Mouse (Mus musculus): ENCODE measurements around the gene Arnt2. TPM values are rescaled to one million over a fixed set of nuclear protein-coding genes. Genes with fewer than 3 reads are reported as not detected.
A peak's percentile ranks its signal among the peaks of the same experiment; 100 is the strongest.

Gene Arnt2
- polyA plus RNA-seq (2015; fragmentation: Nextera tagmentation; extraction: Ambion mirVana): 15.5 and 17.0 TPM in 2 replicates

GRCm38 (mm10) chr7:84409896-84410521 lies at the start of gene Arnt2:
Gene Arnt2, minus strand, starts transcription at chr7:84410176.
- peak; percentile 80 for ATAC-seq (ENCODE audit: insufficient number of reproducible peaks, insufficient read depth, low FRiP score, low TSS enrichment, low read depth)
- under 1% methylated on average over 57 of the region's 69 CpGs for WGBS
- Histone ChIP-seq H3K27ac (peak within 1 kb of the TSS; percentile 88), H3K36me3 (no peaks in the 10 kb centered on the region), H3K4me2 (peak within 1 kb of the TSS; percentile 83), H3K4me3 (peak within 1 kb of the TSS; percentile 76), H3K9me3 (no peaks in the 10 kb centered on the region), H3K4me1 (peaks cover 23% of the 10 kb centered on the region), H3K27me3 (no peaks in the 10 kb centered on the region), H3K9ac (peak within 1 kb of the TSS; percentile 92)

GRCm38 (mm10) chr7:84451681-84452080 lies 41.7 kb upstream of the Arnt2 start:
- H3K9me3 ChIP-seq: no peaks in the 10 kb centered on the region
- no peak for ATAC-seq (ENCODE audit: insufficient number of reproducible peaks, insufficient read depth, low FRiP score, low TSS enrichment, low read depth)
- 0 out of 2 replicates have a peak, but pooled peaks cover 4% of the 10 kb centered on the region for H3K4me1 ChIP-seq
- H3K4me2 ChIP-seq: no peak overlapping the region
- H3K9ac ChIP-seq: no peak overlapping the region
- H3K27ac ChIP-seq: no peak overlapping the region
- H3K36me3 ChIP-seq: no peaks in the 10 kb centered on the region
- no peaks in the 10 kb centered on the region for H3K27me3 ChIP-seq
- no peak overlapping the region for H3K4me3 ChIP-seq

- no peaks in the 10 kb centered on the region for H3K9me3 ChIP-seq
- no peaks in the 10 kb centered on the region for H3K36me3 ChIP-seq
- H3K9ac ChIP-seq: no peak overlapping the region
- ATAC-seq (ENCODE audit: insufficient number of reproducible peaks, insufficient read depth, low FRiP score, low TSS enrichment, low read depth): no peak
- 0 out of 2 replicates have a peak, but pooled peaks cover 4% of the 10 kb centered on the region for H3K4me1 ChIP-seq
- 64% methylated on average over 2 of the region's 2 CpGs for WGBS
- H3K27me3 ChIP-seq: no peaks in the 10 kb centered on the region
- H3K27ac ChIP-seq: no peak overlapping the region
- no peak overlapping the region for H3K4me2 ChIP-seq
- H3K4me3 ChIP-seq: no peak overlapping the region
These were observed 39.1 kb upstream of the Arnt2 start for GRCm38 (mm10) chr7:84449066-84449465.

- Histone ChIP-seq H3K27ac (no peak overlapping the region), H3K4me1 (0 out of 2 replicates have a peak, but pooled peaks cover 4% of the 10 kb centered on the region), H3K4me2 (no peak overlapping the region), H3K27me3 (no peaks in the 10 kb centered on the region), H3K4me3 (no peak overlapping the region), H3K9ac (no peak overlapping the region), H3K9me3 (no peaks in the 10 kb centered on the region), H3K36me3 (no peaks in the 10 kb centered on the region)
- no peak for ATAC-seq (ENCODE audit: insufficient number of reproducible peaks, insufficient read depth, low FRiP score, low TSS enrichment, low read depth)
These were observed 38.5 kb upstream of the Arnt2 start for GRCm38 (mm10) chr7:84448512-84448911.

- no peaks in the 10 kb centered on the region for H3K9me3 ChIP-seq
- H3K36me3 ChIP-seq: no peaks in the 10 kb centered on the region
- H3K4me2 ChIP-seq: no peak overlapping the region
- ATAC-seq (ENCODE audit: insufficient number of reproducible peaks, insufficient read depth, low FRiP score, low TSS enrichment, low read depth): no peak
- no peak overlapping the region for H3K9ac ChIP-seq
- H3K27me3 ChIP-seq: no peaks in the 10 kb centered on the region
- 0 out of 2 replicates have a peak, but pooled peaks cover 4% of the 10 kb centered on the region for H3K4me1 ChIP-seq
- 65% methylated on average over 5 of the region's 5 CpGs for WGBS
- no peak overlapping the region for H3K27ac ChIP-seq
- H3K4me3 ChIP-seq: no peak overlapping the region
These were observed 37.9 kb upstream of the Arnt2 start for GRCm38 (mm10) chr7:84447740-84448435.

- Histone ChIP-seq H3K27ac (no peak overlapping the region), H3K27me3 (no peaks in the 10 kb centered on the region), H3K4me1 (0 out of 2 replicates have a peak, but pooled peaks cover 4% of the 10 kb centered on the region), H3K9me3 (no peaks in the 10 kb centered on the region), H3K4me3 (no peak overlapping the region), H3K4me2 (no peak overlapping the region), H3K9ac (no peak overlapping the region), H3K36me3 (no peaks in the 10 kb centered on the region)
- ATAC-seq (ENCODE audit: insufficient number of reproducible peaks, insufficient read depth, low FRiP score, low TSS enrichment, low read depth): no peak
- WGBS: 16% methylated on average over 4 of the region's 4 CpGs
These were observed 37.1 kb upstream of the Arnt2 start for GRCm38 (mm10) chr7:84447060-84447459.

GRCm38 (mm10) chr7:84442343-84442911 lies 32.5 kb upstream of the Arnt2 start:
- Histone ChIP-seq H3K4me1 (no peaks in the 10 kb centered on the region), H3K9me3 (no peaks in the 10 kb centered on the region), H3K27me3 (no peaks in the 10 kb centered on the region), H3K4me2 (no peak overlapping the region), H3K4me3 (no peak overlapping the region), H3K9ac (no peak overlapping the region), H3K27ac (no peak overlapping the region), H3K36me3 (no peaks in the 10 kb centered on the region)
- 75% methylated on average over 2 of the region's 2 CpGs for WGBS
- no peak for ATAC-seq (ENCODE audit: insufficient number of reproducible peaks, insufficient read depth, low FRiP score, low TSS enrichment, low read depth)

GRCm38 (mm10) chr7:84439606-84440005 lies 29.6 kb upstream of the Arnt2 start:
- ATAC-seq (ENCODE audit: insufficient number of reproducible peaks, insufficient read depth, low FRiP score, low TSS enrichment, low read depth): no peak

GRCm38 (mm10) chr7:84434901-84435300 lies 24.9 kb upstream of the Arnt2 start:
- WGBS: 65% methylated on average over 2 of the region's 2 CpGs
- H3K27me3 ChIP-seq: no peaks in the 10 kb centered on the region
- no peaks in the 10 kb centered on the region for H3K36me3 ChIP-seq
- H3K4me2 ChIP-seq: no peak overlapping the region
- H3K9ac ChIP-seq: no peak overlapping the region
- no peaks in the 10 kb centered on the region for H3K9me3 ChIP-seq
- H3K4me3 ChIP-seq: no peak overlapping the region
- no peak overlapping the region for H3K27ac ChIP-seq
- no peak for ATAC-seq (ENCODE audit: insufficient number of reproducible peaks, insufficient read depth, low FRiP score, low TSS enrichment, low read depth)
- H3K4me1 ChIP-seq: no peaks in the 10 kb centered on the region

More at GRCm38 (mm10) chr7:84439606-84440005, 29.6 kb upstream of the Arnt2 start:
- no peaks in the 10 kb centered on the region for H3K4me1 ChIP-seq
- H3K36me3 ChIP-seq: no peaks in the 10 kb centered on the region
- H3K27me3 ChIP-seq: no peaks in the 10 kb centered on the region
- H3K27ac ChIP-seq: no peak overlapping the region
- H3K9ac ChIP-seq: no peak overlapping the region
- no peak overlapping the region for H3K4me2 ChIP-seq
- H3K4me3 ChIP-seq: no peak overlapping the region
- 67% methylated on average over 1 of the region's 1 CpGs for WGBS
- no peaks in the 10 kb centered on the region for H3K9me3 ChIP-seq

- Histone ChIP-seq H3K36me3 (no peaks in the 10 kb centered on the region), H3K4me2 (no peak overlapping the region), H3K4me3 (no peak overlapping the region), H3K9ac (no peak overlapping the region), H3K27ac (no peak overlapping the region), H3K4me1 (no peaks in the 10 kb centered on the region), H3K27me3 (no peaks in the 10 kb centered on the region), H3K9me3 (no peaks in the 10 kb centered on the region)
- ATAC-seq (ENCODE audit: insufficient number of reproducible peaks, insufficient read depth, low FRiP score, low TSS enrichment, low read depth): no peak
These were observed 22.2 kb upstream of the Arnt2 start for GRCm38 (mm10) chr7:84432151-84432550.

- Histone ChIP-seq H3K27me3 (no peaks in the 10 kb centered on the region), H3K27ac (no peak overlapping the region), H3K4me2 (no peak overlapping the region), H3K9me3 (no peaks in the 10 kb centered on the region), H3K36me3 (no peaks in the 10 kb centered on the region), H3K9ac (no peak overlapping the region), H3K4me3 (no peak overlapping the region), H3K4me1 (no peaks in the 10 kb centered on the region)
- WGBS: 81% methylated on average over 2 of the region's 2 CpGs
- no peak for ATAC-seq (ENCODE audit: insufficient number of reproducible peaks, insufficient read depth, low FRiP score, low TSS enrichment, low read depth)
These were observed 17.2 kb upstream of the Arnt2 start for GRCm38 (mm10) chr7:84427221-84427620.

All from embryonic facial prominence, embryonic 13.5 days (tissue).